Mouse (Mus musculus) thymus, adult 2 months (tissue): ENCODE results near the gene Cd68. TPM values are rescaled to one million over a fixed set of nuclear protein-coding genes. Genes with fewer than 3 reads are reported as not detected.
"Not testable (repeated sequence)": the region's sequence is repeated elsewhere in the genome, so short reads cannot be mapped to it uniquely, and the experiment has no call there.

ENCODE experiments used
- DNase-seq: peaks from one replicate; pipeline ENCODE4 v3.0.0; 2021
- H3K27ac ChIP-seq: fragments of 200-500 bp; 2 replicates; pipeline ENCODE4 v1.5.1; 2012; ENCODE audit warnings: low read length, control low read depth; ENCODE audit not compliant: control insufficient read depth, insufficient read depth
- H3K27me3 ChIP-seq: fragments of 200-500 bp; 2 replicates; pipeline ENCODE4 v1.6.1; 2012; ENCODE audit warnings: mild to moderate bottlenecking, low read length, moderate library complexity, mixed read lengths; ENCODE audit not compliant: control insufficient read depth, insufficient read depth
- H3K36me3 ChIP-seq: fragments of 200-500 bp; 2 replicates; pipeline ENCODE4 v1.6.1; 2012; ENCODE audit warnings: mild to moderate bottlenecking, low read length, moderate library complexity; ENCODE audit not compliant: control insufficient read depth, insufficient read depth
- H3K4me1 ChIP-seq: fragments of 200-500 bp; replicated peaks from 2 replicates; pipeline ENCODE4 v1.6.1; 2012; ENCODE audit warnings: low read length; ENCODE audit not compliant: control insufficient read depth, insufficient read depth
- H3K4me3 ChIP-seq: fragments of 200-500 bp; 2 replicates; pipeline ENCODE4 v1.5.1; 2012; ENCODE audit warnings: mild to moderate bottlenecking, low read length, control low read depth, moderate library complexity; ENCODE audit not compliant: control insufficient read depth, insufficient read depth
- CTCF ChIP-seq: fragments of 200-500 bp; IDR thresholded peaks from 2 replicates; pipeline ENCODE4 v1.5.1; 2012; ENCODE audit warnings: mild to moderate bottlenecking, control low read depth, low read length, moderate library complexity, borderline replicate concordance; ENCODE audit not compliant: control insufficient read depth, poor library complexity, insufficient read depth; ENCODE audit errors: extremely low read depth
- POLR2A ChIP-seq: fragments of 200-500 bp; IDR thresholded peaks from 2 replicates; pipeline ENCODE4 v1.6.1; 2012; ENCODE audit warnings: mild to moderate bottlenecking, low read length, control low read depth, moderate library complexity; ENCODE audit not compliant: control insufficient read depth, poor library complexity, insufficient read depth; ENCODE audit errors: extremely low read depth
- WGBS: fragments of 180-500 bp; shearing (Covaris S2); methylation state at CpG from one replicate; pipeline ENCODE4 v1.1.7; 2018; 5-methylcytosine and 5-hydroxymethylcytosine counted together
- polyA plus RNA-seq: library from polyadenylated mRNA; depleted of rRNA; stranded (reverse); fragments of >200 nt; gene quantifications from 2 replicates; pipeline ENCODE4 v1.2.3, GENCODE M21; 2012

Cd68 gene
- polyA plus RNA-seq, 1 experiment = 117 TPM

DNA sequence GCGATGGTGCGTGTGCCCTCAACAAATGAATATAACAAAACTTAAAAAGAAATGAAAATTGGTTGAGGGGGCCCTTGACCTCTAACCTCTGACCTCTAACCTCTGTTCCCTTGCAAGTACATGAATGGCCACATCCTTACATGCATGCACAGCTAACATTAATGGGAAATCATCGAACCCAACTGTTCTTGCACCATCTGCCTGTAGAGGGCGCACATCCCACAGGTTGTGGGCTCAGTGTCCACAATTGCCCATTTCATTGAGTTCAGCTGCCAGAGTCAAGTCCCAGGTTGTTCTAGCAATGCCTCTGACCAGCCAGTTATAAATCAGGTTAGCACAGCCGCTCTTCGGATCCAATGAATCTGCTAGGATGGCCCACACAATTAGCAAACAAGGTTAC lies 37.7 kb downstream of the Cd68 start:
- no peaks in the 10 kb centered on the region for H3K36me3 ChIP-seq
- DNase-seq = peak; percentile 68
- H3K4me3 ChIP-seq = no peak overlapping the region
- H3K27me3 ChIP-seq = no peaks in the 10 kb centered on the region
- H3K27ac ChIP-seq = no peak overlapping the region
- no peaks in the 10 kb centered on the region for H3K4me1 ChIP-seq
- 45% methylated on average over 6 of the region's 6 CpGs for WGBS
- TF ChIP-seq POLR2A (no peak), CTCF (peak; percentile 68; the same call in 1 of the 2 replicates)

DNA sequence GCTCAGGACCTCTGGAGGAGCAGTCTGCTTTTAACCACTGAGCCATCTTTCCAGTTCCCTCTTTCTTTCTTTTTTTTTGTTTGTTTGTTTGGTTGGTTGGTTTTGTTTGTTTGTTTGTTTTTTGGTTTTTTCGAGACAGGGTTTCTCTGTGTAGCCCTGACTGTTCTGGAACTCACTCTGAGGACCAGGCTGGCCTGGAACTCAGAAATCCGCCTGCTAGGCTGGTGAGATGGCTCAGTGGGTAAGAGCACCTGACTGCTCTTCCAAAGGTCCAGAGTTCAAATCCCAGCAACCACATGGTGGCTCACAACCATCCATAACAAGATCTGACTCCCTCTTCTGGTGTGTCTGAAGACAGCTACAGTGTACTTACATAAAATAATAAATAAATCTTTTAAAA lies 41.6 kb downstream of the Cd68 start:
- not testable (repeated sequence) for H3K4me1 ChIP-seq, H3K36me3 ChIP-seq, H3K4me3 ChIP-seq, H3K27me3 ChIP-seq, H3K27ac ChIP-seq, DNase-seq
- WGBS = 87% methylated on average over 2 of the region's 2 CpGs

DNA sequence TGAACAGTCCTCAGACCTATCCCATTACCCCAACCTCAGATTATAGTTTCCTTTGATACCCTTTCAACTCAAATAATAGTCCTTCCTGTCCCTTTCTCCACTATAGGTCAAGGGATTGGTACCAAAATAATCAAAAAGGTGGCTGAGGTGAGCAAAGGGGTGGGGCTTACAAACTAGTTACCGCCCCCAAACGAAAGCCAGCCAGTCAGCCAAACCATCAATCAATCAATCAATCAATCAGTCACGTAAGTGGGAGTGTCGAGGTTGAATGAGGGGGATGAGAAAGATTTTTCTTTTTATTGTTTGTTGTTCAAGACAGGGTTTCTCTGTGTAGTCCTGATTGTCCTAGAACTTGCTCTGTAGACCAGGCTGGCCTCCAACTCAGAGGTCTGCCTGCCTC lies 42.9 kb downstream of the Cd68 start:
- no peak overlapping the region for H3K27ac ChIP-seq
- H3K4me3 ChIP-seq = no peak overlapping the region
- no peaks in the 10 kb centered on the region; the same call in 1 of the 2 replicates for H3K27me3 ChIP-seq
- no peaks in the 10 kb centered on the region for H3K36me3 ChIP-seq
- TF ChIP-seq CTCF (no peak), POLR2A (no peak)
- WGBS = 89% methylated on average over 4 of the region's 4 CpGs
- no peak for DNase-seq
- H3K4me1 ChIP-seq = no peaks in the 10 kb centered on the region

DNA sequence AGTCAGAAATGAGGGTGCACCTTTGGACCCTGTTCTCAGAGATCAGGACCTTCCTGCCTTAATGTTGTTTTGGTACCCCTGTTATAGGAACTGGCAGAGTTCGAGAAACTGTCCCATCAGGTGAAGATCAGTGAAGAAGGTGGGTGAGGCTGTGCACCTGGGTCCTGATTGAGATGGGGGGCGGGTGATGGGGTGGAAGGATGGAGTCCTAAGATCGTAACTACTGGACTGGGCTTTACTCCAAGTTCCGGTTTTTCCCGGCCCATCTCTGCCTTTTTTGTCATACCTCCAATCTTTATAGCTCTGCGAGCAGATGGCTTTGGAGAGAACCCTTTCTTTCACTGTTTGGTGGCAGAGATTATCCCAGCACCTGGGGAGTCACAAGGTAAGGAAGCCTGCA lies 43.5 kb downstream of the Cd68 start:
- no peaks in the 10 kb centered on the region for H3K36me3 ChIP-seq
- TF ChIP-seq POLR2A (no peak), CTCF (no peak)
- H3K4me1 ChIP-seq = no peaks in the 10 kb centered on the region
- DNase-seq = no peak
- WGBS = 62% methylated on average over 6 of the region's 6 CpGs
- no peak overlapping the region for H3K27ac ChIP-seq
- no peak overlapping the region for H3K4me3 ChIP-seq
- H3K27me3 ChIP-seq = no peaks in the 10 kb centered on the region; the same call in 1 of the 2 replicates

DNA sequence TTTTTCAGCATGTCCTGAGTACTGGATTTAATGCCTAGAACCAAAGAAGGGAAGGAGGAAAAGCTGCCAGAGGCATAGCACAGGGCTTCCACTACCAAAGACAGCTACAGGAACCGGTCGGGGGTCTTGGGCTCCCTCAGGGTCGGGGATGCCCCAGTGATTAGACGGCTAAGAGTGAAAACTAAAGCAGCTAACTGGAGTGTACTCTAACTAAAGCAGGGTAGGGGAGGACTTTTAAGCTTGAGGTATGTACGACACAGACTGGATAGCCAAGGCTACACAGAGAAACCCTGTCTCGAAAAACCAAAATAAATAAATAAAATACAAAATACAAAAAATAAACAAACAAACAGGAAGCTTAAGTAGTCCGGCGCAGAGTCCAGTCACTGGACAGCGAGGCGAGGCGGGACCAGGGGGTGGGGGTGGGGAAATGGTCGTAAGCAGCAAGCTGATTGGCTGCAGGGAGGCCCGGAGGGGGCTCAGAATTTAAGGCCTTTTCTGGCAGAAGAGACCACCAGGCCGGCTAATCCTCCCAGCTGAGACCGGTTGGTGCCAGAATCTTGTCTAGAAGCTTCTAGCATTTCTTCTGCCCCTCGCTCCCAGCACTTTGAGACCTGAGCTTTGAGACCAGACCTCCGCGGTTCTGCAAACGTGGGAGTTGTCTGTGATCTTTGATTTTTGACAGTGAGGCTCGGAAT lies 44.2 kb downstream of the Cd68 start, which contains the start of gene Sat2:
Gene Sat2, plus strand, starts transcription at position 454 of the 698 bp plus-strand sequence.
- Histone ChIP-seq H3K27ac (no peak within 1 kb of the TSS), H3K4me3 (peak within 1 kb of the TSS; percentile 9; the same call in 1 of the 2 replicates), H3K36me3 (no peaks in the 10 kb centered on the region), H3K4me1 (no peaks in the 10 kb centered on the region), H3K27me3 (no peaks in the 10 kb centered on the region; the same call in 1 of the 2 replicates)
- no peak for DNase-seq
- no peak for TF ChIP-seq POLR2A
- no peak for TF ChIP-seq CTCF
- 30% methylated on average over 20 of the region's 20 CpGs for WGBS

DNA sequence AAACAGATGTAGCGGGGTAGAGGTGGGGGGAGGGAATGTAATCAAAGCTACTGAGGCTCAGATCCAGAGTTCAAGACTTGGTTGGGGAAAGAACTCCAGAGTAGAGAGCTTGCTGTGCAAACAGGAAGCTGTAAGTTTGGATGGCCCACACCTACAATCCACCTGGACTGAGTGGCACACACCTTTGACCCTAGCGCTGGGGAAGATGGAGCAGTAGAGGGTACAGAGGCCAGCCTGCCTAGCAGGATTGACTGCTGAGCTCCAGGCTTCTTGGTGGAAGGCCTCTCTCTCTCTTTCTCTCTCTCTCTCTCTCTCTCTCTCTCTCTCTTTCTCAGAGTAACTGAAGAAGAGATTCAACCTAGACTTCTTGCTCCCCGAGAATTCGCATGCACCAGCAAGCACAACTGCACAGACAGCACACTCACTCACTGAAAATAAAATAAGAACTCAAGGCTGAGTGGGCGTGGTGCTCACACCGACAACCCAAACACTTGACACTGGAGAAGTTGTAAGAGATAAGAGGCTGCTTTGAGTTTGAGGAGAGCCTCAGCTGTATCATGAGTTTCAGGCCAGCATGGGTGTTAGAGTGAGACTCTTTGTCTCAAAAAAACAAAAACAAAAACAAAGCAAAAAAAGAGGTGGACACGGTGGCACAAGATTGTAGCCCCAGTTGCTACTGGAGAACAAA lies 45.4 kb downstream of the Cd68 start:
- no peak for DNase-seq
- H3K27me3 ChIP-seq = no peaks in the 10 kb centered on the region; the same call in 1 of the 2 replicates
- H3K4me1 ChIP-seq = no peaks in the 10 kb centered on the region
- WGBS = 88% methylated on average over 7 of the region's 7 CpGs
- no peak overlapping the region for H3K4me3 ChIP-seq
- H3K27ac ChIP-seq = no peak overlapping the region
- TF ChIP-seq POLR2A (no peak), CTCF (no peak)
- no peaks in the 10 kb centered on the region for H3K36me3 ChIP-seq

DNA sequence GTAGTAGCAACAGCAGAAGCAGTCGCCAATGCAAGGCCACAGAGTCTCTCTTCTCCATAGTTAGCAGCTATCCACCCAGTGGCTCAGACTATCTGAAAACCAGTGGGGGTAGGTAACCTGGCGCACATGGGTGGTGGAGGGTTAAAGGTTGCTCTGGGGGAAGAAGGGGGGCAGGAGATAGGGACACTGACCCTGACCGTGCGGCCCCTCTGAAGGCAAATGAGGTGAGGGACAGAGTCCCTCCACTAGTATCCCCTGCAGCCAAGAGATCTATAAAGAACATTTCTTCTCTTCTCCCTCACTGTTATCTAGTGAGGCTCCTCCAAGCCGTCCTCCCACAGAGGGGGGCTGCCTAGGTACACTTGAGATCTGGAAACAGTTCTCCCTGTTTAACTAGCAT lies 48.1 kb downstream of the Cd68 start, which contains the start of gene Shbg:
Gene Shbg, minus strand, starts transcription at position 101 of the 400 bp plus-strand sequence.
- no peak within 1 kb of the TSS for H3K27ac ChIP-seq
- 83% methylated on average over 5 of the region's 5 CpGs for WGBS
- H3K36me3 ChIP-seq = no peaks in the 10 kb centered on the region
- H3K4me3 ChIP-seq = no peak within 1 kb of the TSS
- no peak for TF ChIP-seq POLR2A
- no peak for TF ChIP-seq CTCF
- H3K27me3 ChIP-seq = no peaks in the 10 kb centered on the region; the same call in 1 of the 2 replicates
- H3K4me1 ChIP-seq = 0 out of 2 replicates have a peak, but pooled peaks cover 5% of the 10 kb centered on the region
- DNase-seq = no peak
